Mouse (Mus musculus) ES-Bruce4 (cell line): ENCODE data around the gene Kdf1. TPM values are rescaled to one million over a fixed set of nuclear protein-coding genes. Genes with fewer than 3 reads are reported as not detected.
A peak's percentile ranks its signal among the peaks of the same experiment; 100 is the strongest.

Experiments used
- H3K27ac ChIP-seq: 2 replicates; pipeline ENCODE4 v1.5.1; 2012; ENCODE audit warnings: low read length, inconsistent platforms; ENCODE audit not compliant: insufficient read depth
- H3K27me3 ChIP-seq: 2 replicates; pipeline ENCODE4 v1.6.1; 2012; ENCODE audit warnings: mild to moderate bottlenecking, low read length, inconsistent platforms; ENCODE audit not compliant: control insufficient read depth, poor library complexity, insufficient read depth, severe bottlenecking
- H3K36me3 ChIP-seq: 2 replicates; pipeline ENCODE4 v1.6.1; 2012; ENCODE audit warnings: inconsistent platforms, mild to moderate bottlenecking, low read length, moderate library complexity; ENCODE audit not compliant: control insufficient read depth, poor library complexity, insufficient read depth, severe bottlenecking
- H3K4me1 ChIP-seq: one replicate; pipeline ENCODE4 v1.8.1; 2011; ENCODE audit warnings: low read length; ENCODE audit not compliant: control insufficient read depth, insufficient read depth
- H3K4me3 ChIP-seq: 2 replicates; pipeline ENCODE4 v1.5.1; 2011; ENCODE audit warnings: low read depth, mild to moderate bottlenecking, low read length
- H3K9ac ChIP-seq: 2 replicates; pipeline ENCODE4 v1.6.1; 2012; ENCODE audit warnings: low read depth, mild to moderate bottlenecking, inconsistent platforms; ENCODE audit not compliant: poor library complexity, severe bottlenecking
- H3K9me3 ChIP-seq: replicated peaks from 2 replicates; pipeline ENCODE4 v1.6.1; 2012; ENCODE audit warnings: mild to moderate bottlenecking, low read length, inconsistent platforms; ENCODE audit not compliant: control insufficient read depth, poor library complexity, insufficient read depth, severe bottlenecking
- CTCF ChIP-seq: IDR thresholded peaks from one replicate; pipeline ENCODE4 v1.8.1; 2011; ENCODE audit warnings: low read depth, low read length
- EP300 ChIP-seq: IDR thresholded peaks from 2 replicates; pipeline ENCODE4 v1.6.1; 2011; ENCODE audit warnings: low read depth, low read length; ENCODE audit not compliant: insufficient read depth
- POLR2A ChIP-seq: IDR thresholded peaks from one replicate; pipeline ENCODE4 v1.8.1; 2011; ENCODE audit warnings: low read length; ENCODE audit not compliant: insufficient read depth
- polyA plus RNA-seq: library from polyadenylated mRNA; stranded (reverse); fragments of >200 nt; gene quantifications from 2 replicates; pipeline ENCODE4 v1.2.4, GENCODE M21; 2011; ENCODE audit warnings: low read depth; ENCODE audit not compliant: missing spikeins, insufficient read depth, insufficient read length

Kdf1 gene
- polyA plus RNA-seq, 1 experiment = 10.2 TPM

DNA sequence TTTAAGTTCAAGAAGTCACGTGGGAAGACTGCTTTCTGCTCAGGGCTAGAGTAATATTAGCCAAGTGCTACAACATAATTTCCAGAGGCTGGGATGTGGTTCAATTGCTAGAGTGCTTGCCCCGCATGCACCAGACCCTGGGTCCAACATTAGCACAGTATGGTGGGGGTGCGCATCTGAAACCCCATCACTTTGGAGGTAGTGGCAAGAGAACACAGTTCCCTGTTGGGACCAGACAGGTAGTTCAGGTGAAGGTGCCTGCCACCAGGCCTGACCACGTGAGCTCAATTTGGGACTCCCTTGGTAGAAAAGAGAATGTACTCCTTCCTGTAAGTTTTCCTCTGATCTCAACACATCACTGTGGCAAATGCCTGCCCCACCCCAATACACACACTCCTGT is 23.9 kb upstream of the Kdf1 start:
- H3K4me3 ChIP-seq = no peak overlapping the region
- no peak overlapping the region for H3K27ac ChIP-seq
- no peaks in the 10 kb centered on the region for H3K9me3 ChIP-seq
- TF ChIP-seq CTCF (no peak), POLR2A (no peak), EP300 (no peak)
- H3K4me1 ChIP-seq = peaks cover 8% of the 10 kb centered on the region
- H3K36me3 ChIP-seq = no peaks in the 10 kb centered on the region
- 0 out of 2 replicates have a peak, but pooled peaks cover 2% of the 10 kb centered on the region for H3K27me3 ChIP-seq
- no peak overlapping the region for H3K9ac ChIP-seq

DNA sequence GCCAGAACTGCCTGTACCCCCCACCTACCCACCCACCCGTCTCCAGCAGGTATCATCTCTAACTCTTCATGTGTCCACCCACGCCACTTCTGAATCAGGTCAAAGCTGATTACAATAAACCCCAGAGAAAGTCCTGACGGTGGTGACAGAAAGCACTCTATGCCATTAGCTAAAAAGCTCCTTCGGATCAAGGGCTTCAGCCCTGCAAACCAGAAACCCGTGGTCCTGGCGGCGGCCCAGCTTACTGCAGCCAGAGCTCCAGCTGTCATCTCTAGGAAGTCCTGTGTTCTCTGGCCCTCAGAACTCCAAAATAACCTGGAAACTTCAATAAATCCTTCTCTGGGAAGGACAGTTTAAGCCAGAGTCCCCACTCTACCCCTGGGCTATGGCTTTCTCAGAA is 23.1 kb upstream of the Kdf1 start:
- 0 out of 2 replicates have a peak, but pooled peaks cover 2% of the 10 kb centered on the region for H3K27me3 ChIP-seq

GRCm38 (mm10) chr4:133496738-133497445 is 21.9 kb upstream of the Kdf1 start:
- no peaks in the 10 kb centered on the region for H3K36me3 ChIP-seq
- no peak overlapping the region for H3K27ac ChIP-seq
- peak overlapping the region; percentile 53 for H3K4me3 ChIP-seq
- no peak for TF ChIP-seq POLR2A
- TF ChIP-seq CTCF = no peak
- TF ChIP-seq EP300 = no peak
- peak overlapping the region; percentile 95 for H3K9ac ChIP-seq
- 0 out of 2 replicates have a peak, but pooled peaks cover 2% of the 10 kb centered on the region for H3K27me3 ChIP-seq
- H3K9me3 ChIP-seq = no peaks in the 10 kb centered on the region
- peaks cover 2% of the 10 kb centered on the region for H3K4me1 ChIP-seq

More for the DNA sequence above, 23.1 kb upstream of the Kdf1 start:
- peaks cover 8% of the 10 kb centered on the region for H3K4me1 ChIP-seq
- TF ChIP-seq EP300 = no peak
- TF ChIP-seq CTCF = no peak
- no peak for TF ChIP-seq POLR2A
- no peaks in the 10 kb centered on the region for H3K9me3 ChIP-seq
- H3K9ac ChIP-seq = no peak overlapping the region
- H3K4me3 ChIP-seq = no peak overlapping the region
- no peak overlapping the region for H3K27ac ChIP-seq
- no peaks in the 10 kb centered on the region for H3K36me3 ChIP-seq

DNA sequence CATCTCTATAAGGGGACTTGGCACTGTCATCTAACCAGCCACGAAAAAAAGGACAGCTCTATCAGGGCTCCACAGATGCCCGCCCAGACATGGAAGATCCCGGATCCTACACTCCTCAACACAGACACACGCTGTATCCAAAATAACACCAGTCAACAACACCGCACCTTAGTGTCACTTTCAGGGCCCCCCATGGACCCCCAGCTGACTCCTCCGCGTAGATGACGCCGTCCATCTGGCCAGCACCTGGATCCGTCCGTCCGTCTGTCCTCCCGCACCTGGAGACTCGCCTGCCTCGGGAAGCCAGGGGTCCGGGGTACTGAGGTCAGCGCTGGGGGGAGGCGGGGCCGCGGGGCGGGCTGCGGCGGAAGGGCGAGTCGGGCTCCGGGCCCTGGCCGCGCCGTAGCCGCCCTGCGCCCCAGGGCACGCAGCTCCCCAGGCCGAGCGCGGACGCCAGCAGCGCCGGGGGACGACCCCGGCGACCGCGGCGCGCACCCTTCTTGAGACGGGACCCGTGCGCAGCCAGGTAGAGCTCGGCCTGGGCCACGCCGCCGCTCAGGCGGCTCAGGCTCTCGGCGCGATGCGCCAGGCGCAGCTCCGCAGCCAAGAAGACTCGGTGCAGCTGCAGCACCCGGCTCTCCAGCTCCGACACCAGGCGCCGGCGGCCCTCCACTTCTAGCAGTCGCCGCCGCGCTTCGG is 21.2 kb upstream of the Kdf1 start:
- Histone ChIP-seq H3K36me3 (no peaks in the 10 kb centered on the region), H3K27ac (no peak overlapping the region), H3K4me3 (peak overlapping the region; percentile 53), H3K4me1 (peaks cover 4% of the 10 kb centered on the region), H3K27me3 (0 out of 2 replicates have a peak, but pooled peaks cover 2% of the 10 kb centered on the region), H3K9me3 (no peaks in the 10 kb centered on the region), H3K9ac (peak overlapping the region; percentile 95)
- TF ChIP-seq CTCF = no peak
- TF ChIP-seq EP300 = no peak
- no peak for TF ChIP-seq POLR2A

- H3K9me3 ChIP-seq = no peaks in the 10 kb centered on the region
- H3K4me3 ChIP-seq = peak within 1 kb of the TSS; percentile 53
- peak within 1 kb of the TSS; percentile 95 for H3K9ac ChIP-seq
- no peak within 1 kb of the TSS for H3K27ac ChIP-seq
- H3K27me3 ChIP-seq = 0 out of 2 replicates have a peak, but pooled peaks cover 2% of the 10 kb centered on the region
- TF ChIP-seq CTCF = no peak
- peak; percentile 68 for TF ChIP-seq POLR2A
- no peak for TF ChIP-seq EP300
- peaks cover 2% of the 10 kb centered on the region for H3K4me1 ChIP-seq
- H3K36me3 ChIP-seq = no peaks in the 10 kb centered on the region
Observed at GRCm38 (mm10) chr4:133498160-133498724, 20.5 kb upstream of the Kdf1 start, which contains the start of gene Trnp1. TSS of gene Trnp1 (minus strand) at chr4:133498550.
